Mouse (Mus musculus): ENCODE data around the gene Trim43c.
"Not testable (repeated sequence)": the region's sequence is repeated elsewhere in the genome, so short reads cannot be mapped to it uniquely, and the experiment has no call there.

The Trim43c gene

DNA sequence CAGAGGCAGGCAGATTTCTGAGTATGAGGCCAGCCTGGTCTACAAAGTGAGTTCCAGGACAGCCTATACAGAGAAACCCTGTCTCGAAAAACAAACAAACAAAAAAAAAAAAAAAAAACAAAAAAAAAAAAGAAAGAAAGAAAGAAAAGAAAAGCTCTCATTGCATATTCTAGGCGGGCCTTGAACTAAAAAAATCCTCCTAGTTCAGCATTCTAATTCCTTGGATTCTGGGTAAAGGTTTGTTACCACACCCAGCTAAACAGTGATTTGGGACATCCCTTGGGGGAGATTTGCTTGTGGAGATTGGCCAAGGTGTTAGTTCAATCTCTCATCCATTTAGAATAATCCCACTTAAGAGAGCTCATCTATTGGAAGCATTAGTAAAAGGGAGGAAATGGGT, at the start of gene Trim43c:
Trim43c (plus strand) TSS at position 301 of the 400 bp plus-strand sequence.
- DNase-seq (ENCODE audit: low read depth, low spot score) = not testable (repeated sequence)

- DNase-seq (ENCODE audit: low read depth, low spot score) = not testable (repeated sequence)
Observed at GRCm38 (mm10) chr9:88853072-88853471, 14.1 kb downstream of the Trim43c start.

DNA sequence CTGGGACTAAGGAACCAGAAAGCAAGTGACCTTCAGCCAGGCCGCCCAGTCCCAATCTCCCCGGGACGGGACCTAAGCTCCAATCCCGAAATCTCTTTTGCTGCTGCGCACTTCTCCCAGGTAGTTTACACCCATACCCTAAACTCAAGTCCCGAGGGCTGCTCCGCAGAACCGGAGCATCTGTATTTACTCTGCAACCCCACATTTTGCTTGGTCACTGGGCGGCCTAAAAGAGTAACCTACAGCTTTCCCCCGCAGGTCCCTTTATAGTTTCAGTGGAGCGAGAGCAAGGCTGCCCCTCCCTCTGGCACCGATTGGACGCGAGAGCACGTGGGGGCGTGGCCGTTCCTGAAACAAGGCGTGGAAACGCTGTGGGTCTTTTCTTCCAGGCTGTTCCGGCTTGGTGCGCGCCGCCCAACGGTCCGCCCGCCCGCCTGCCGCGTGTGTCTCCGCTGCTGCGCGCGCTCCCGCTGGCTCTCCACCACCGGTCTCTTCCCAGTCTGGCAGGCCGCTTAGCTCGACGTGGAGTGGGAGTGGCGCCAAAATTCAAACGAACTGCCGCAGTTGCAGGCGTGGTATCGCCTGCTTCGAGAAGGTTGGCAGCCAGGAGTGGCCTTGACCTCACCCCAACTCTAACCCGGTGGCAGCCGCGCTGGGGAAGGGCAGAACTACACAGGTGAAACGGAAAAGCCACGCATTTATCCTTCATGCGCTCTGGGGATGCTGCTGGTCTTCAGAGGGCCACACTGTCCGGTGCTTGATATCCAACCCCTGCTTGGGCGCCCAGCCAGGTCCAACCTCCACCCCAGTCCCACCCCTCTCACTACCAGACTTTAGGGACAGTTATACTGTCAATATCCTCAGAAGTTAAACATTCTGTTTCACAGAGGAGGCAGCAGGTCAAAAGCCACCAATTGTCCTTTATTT, 19.9 kb downstream of the Trim43c start:
- peak; percentile 87 for DNase-seq (ENCODE audit: low read depth, low spot score)
